Mouse (Mus musculus) brain, embryonic 14.5 days (tissue): ENCODE data around the gene Myh4.

ENCODE experiments used
- CTCF ChIP-seq: fragments of 200-500 bp; IDR thresholded peaks from 2 replicates; pipeline ENCODE4 v1.5.1; 2012; ENCODE audit warnings: inconsistent platforms, mild to moderate bottlenecking, moderate library complexity, borderline replicate concordance; ENCODE audit not compliant: insufficient read depth, insufficient read length; ENCODE audit errors: extremely low read depth
- POLR2A ChIP-seq: fragments of 200-500 bp; IDR thresholded peaks from 2 replicates; pipeline ENCODE4 v1.6.1; 2012; ENCODE audit warnings: mild to moderate bottlenecking, inconsistent platforms, borderline replicate concordance; ENCODE audit not compliant: poor library complexity, insufficient read depth, insufficient read length, severe bottlenecking; ENCODE audit errors: extremely low read depth

- no peak for TF ChIP-seq POLR2A
- TF ChIP-seq CTCF = no peak
Measured at GRCm38 (mm10) chr11:67229946-67230345, 7.9 kb upstream of the Myh4 start.
